Mouse (Mus musculus) embryonic fibroblast, embryonic 13.5 days (primary cell): Measurements from ENCODE around the gene Gm20708.

Source experiments
- CTCF ChIP-seq: IDR thresholded peaks from 2 replicates; pipeline ENCODE4 v1.5.1; 2011; ENCODE audit warnings: mild to moderate bottlenecking, control low read depth, low read length, moderate library complexity, borderline replicate concordance; ENCODE audit not compliant: insufficient read depth
- POLR2A ChIP-seq: IDR thresholded peaks from 2 replicates; pipeline ENCODE4 v1.6.1; 2011; ENCODE audit warnings: low read depth, mild to moderate bottlenecking, control low read depth, low read length, moderate library complexity

- TF ChIP-seq CTCF, result no peak
- TF ChIP-seq POLR2A, result no peak
Measured at GRCm38 (mm10) chr11:117781993-117782704, 27.3 kb upstream of the Gm20708 start, which contains the start of the genes Tmc8 and Tmc6.
